Mouse (Mus musculus) midbrain, embryonic 15.5 days (tissue): Measurements from ENCODE around the gene Foxp1. TPM values are rescaled to one million over a fixed set of nuclear protein-coding genes. Genes with fewer than 3 reads are reported as not detected.

ENCODE experiments used
- ATAC-seq: fragments of 200-750 bp; cut with Nextera tagmentation; replicated peaks from 2 replicates; pipeline ENCODE4 v1.8.0; 2017; ENCODE audit warnings: moderate TSS enrichment
- H3K27ac ChIP-seq: fragments of 300-500 bp; sonication (generic); 2 replicates; pipeline ENCODE4 v1.5.1; 2015; ENCODE audit warnings: mild to moderate bottlenecking, inconsistent platforms
- H3K27me3 ChIP-seq: fragments of 300-500 bp; sonication (generic); replicated peaks from 2 replicates; pipeline ENCODE4 v1.6.1; 2015; ENCODE audit warnings: inconsistent platforms
- H3K36me3 ChIP-seq: fragments of 300-500 bp; sonication (generic); replicated peaks from 2 replicates; pipeline ENCODE4 v1.6.1; 2015; ENCODE audit warnings: inconsistent platforms
- H3K4me1 ChIP-seq: fragments of 300-500 bp; sonication (generic); 2 replicates; pipeline ENCODE4 v1.6.1; 2015; ENCODE audit warnings: inconsistent platforms
- H3K4me2 ChIP-seq: fragments of 300-500 bp; sonication (generic); 2 replicates; pipeline ENCODE4 v1.6.1; 2015; ENCODE audit warnings: inconsistent platforms, mild to moderate bottlenecking, moderate library complexity
- H3K4me3 ChIP-seq: fragments of 300-500 bp; sonication (generic); 2 replicates; pipeline ENCODE4 v1.5.1; 2015; ENCODE audit warnings: mild to moderate bottlenecking, inconsistent platforms
- H3K9ac ChIP-seq: fragments of 300-500 bp; sonication (generic); 2 replicates; pipeline ENCODE4 v1.6.1; 2015; ENCODE audit warnings: mild to moderate bottlenecking, inconsistent platforms
- H3K9me3 ChIP-seq: fragments of 300-500 bp; sonication (generic); 2 replicates; pipeline ENCODE4 v1.6.1; 2016; ENCODE audit warnings: inconsistent platforms
- WGBS: fragments of 180-500 bp; shearing (Covaris S2); methylation state at CpG from one replicate; pipeline ENCODE4 v1.1.7; 2015; ENCODE audit warnings: mixed read lengths; 5-methylcytosine and 5-hydroxymethylcytosine counted together
- polyA plus RNA-seq: library from polyadenylated mRNA; unstranded; fragments of >200 nt; fragmentation: Nextera tagmentation; extraction: Ambion mirVana; gene quantifications from 2 replicates; pipeline ENCODE4 v1.2.1, GENCODE M21; 2015

Gene Foxp1
- polyA plus RNA-seq, result 84.1 and 85.2 TPM in 2 replicates

DNA sequence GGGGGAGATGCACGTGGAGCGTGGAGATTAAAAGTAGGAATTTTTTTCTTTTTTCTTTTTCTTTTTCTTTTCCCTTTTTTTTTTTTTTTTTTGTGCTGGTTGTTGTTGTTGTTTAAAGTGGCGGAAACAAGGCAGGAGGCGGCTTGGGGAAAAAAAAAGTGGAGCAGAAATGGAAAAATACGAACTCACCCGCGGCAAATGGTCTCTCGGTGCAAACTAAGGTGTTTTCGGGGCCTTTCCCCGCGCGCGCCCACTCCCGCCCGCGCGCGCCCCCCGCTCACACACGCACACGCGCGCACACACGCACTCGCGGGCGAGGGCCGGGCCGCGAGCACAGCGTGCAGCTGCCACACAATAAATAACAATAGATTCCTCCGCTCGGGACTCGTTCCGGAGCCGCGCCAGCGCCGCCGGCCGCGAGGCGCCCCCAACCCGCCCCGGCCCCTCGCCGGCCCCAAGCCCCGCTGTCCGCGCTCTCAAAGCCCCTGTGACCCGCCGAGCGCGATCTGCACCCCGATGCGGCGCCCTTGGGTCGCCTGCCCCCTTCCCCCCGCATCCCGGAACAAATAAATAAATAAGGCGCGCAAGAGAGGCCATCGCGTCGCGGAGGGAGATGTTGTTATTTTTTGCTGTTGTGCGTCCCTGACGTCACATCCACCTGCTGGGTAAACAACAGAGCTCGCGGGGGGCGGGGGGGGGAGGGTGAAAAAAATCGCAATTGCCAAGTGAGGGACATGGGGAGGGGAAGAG is at the start of gene Foxp1:
Foxp1 (minus strand) TSS at position 363 of the 750 bp plus-strand sequence.
- peaks cover 14% of the 10 kb centered on the region for H3K4me1 ChIP-seq
- peak within 1 kb of the TSS; percentile 64 for H3K4me3 ChIP-seq
- H3K36me3 ChIP-seq, result no peaks in the 10 kb centered on the region; the same call in 1 of the 2 replicates
- peak within 1 kb of the TSS; percentile 99 for H3K4me2 ChIP-seq
- H3K27ac ChIP-seq, result peak within 1 kb of the TSS; percentile 99
- peak; percentile 57 for ATAC-seq
- H3K9me3 ChIP-seq, result no peaks in the 10 kb centered on the region
- H3K9ac ChIP-seq, result peak within 1 kb of the TSS; percentile 90
- no peaks in the 10 kb centered on the region for H3K27me3 ChIP-seq
- WGBS, result under 1% methylated on average over 62 of the region's 72 CpGs

DNA sequence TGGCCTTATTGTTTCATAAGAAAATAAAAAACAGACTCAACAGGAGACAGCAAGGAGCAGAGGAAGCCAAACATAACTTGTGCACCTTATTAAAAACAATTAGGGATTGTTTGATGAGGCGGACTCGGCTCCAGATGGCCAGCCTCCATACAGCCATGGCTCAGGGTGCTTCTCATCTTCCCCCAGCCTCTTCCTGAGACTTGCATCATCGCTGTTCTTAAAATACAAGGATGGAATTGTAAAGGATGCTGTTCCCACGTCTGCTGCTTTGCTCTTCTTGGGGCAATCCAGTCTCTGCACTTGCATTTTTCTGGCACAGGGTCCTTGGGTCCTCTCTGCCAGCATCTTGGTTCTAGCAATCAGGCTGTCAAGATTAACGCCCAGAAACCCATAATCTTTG is 49.5 kb upstream of the Foxp1 start:
- Histone ChIP-seq H3K4me2 (no peak overlapping the region), H3K27ac (no peak overlapping the region), H3K27me3 (no peaks in the 10 kb centered on the region), H3K4me1 (no peaks in the 10 kb centered on the region), H3K9me3 (no peaks in the 10 kb centered on the region), H3K36me3 (no peaks in the 10 kb centered on the region), H3K9ac (no peak overlapping the region), H3K4me3 (no peak overlapping the region)
- 81% methylated on average over 5 of the region's 5 CpGs for WGBS
- ATAC-seq, result no peak

DNA sequence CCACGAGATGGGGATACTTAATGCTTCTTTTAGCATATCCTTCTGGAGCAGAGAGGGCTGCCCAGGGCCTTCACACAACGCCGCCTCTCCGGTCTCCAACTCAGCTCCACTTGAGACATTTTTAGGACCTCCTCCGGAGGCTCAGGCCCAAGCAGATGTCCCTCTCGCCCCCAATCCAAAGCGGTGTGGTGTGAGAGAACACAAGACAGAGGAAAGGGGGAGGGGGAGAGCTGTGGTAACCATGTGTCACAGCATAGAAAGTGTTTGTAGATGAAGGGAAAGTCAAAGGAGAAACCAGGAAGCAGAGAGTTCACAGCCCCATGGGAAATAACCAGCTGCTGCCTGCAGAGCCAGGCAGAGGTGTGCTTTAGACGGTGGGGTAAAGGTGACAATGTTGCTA is 44.4 kb upstream of the Foxp1 start:
- Histone ChIP-seq H3K4me2 (no peak overlapping the region), H3K4me3 (no peak overlapping the region), H3K27ac (no peak overlapping the region), H3K4me1 (no peaks in the 10 kb centered on the region), H3K36me3 (no peaks in the 10 kb centered on the region), H3K9me3 (no peaks in the 10 kb centered on the region), H3K27me3 (no peaks in the 10 kb centered on the region), H3K9ac (no peak overlapping the region)
- ATAC-seq, result no peak
- WGBS, result 78% methylated on average over 8 of the region's 8 CpGs

DNA sequence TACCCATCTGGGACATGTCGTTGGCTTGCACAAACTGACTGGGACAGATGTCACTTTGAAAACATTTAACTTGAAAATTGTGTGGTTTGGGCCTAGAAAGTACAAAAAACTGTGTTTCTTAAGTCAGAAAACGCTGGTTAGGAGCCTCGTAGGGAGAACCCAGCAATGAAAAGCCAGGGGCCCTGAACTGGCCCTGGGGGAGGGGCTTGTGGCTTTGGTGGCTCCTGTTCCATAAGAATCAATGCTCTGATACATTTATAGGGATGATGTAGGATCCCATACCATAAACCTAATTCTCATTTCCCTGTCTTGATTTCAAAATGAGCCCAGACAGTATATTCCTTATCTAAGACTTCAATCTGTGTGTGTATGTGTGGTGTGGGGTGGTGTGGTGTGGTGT is 42.2 kb upstream of the Foxp1 start:
- H3K4me2 ChIP-seq, result no peak overlapping the region
- H3K27me3 ChIP-seq, result no peaks in the 10 kb centered on the region
- WGBS, result 85% methylated on average over 3 of the region's 3 CpGs

DNA sequence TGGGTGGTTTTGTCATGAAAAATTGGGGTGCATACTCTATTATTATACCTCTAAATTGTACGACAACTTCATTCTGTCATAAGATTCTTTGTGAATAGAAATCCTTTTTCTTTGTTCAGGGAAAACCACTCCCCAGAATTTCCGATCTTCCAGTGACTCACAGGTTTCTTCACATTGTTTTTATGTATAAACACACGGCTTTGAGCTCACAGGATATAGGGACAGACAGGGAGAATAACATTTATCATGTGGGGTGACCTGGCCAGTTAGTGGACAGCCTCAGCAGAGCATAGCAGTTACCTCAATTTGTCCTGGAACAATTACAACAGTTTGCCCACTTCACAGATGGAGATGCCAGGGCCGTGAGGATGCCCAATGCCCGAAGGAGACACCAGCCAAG is 34.4 kb upstream of the Foxp1 start:
- WGBS, result 82% methylated on average over 5 of the region's 5 CpGs
- no peak for ATAC-seq

More for the DNA sequence above, 42.2 kb upstream of the Foxp1 start:
- no peaks in the 10 kb centered on the region for H3K36me3 ChIP-seq
- H3K4me3 ChIP-seq, result no peak overlapping the region
- H3K4me1 ChIP-seq, result no peaks in the 10 kb centered on the region
- no peak overlapping the region for H3K27ac ChIP-seq
- no peak for ATAC-seq
- no peak overlapping the region for H3K9ac ChIP-seq
- H3K9me3 ChIP-seq, result no peaks in the 10 kb centered on the region

DNA sequence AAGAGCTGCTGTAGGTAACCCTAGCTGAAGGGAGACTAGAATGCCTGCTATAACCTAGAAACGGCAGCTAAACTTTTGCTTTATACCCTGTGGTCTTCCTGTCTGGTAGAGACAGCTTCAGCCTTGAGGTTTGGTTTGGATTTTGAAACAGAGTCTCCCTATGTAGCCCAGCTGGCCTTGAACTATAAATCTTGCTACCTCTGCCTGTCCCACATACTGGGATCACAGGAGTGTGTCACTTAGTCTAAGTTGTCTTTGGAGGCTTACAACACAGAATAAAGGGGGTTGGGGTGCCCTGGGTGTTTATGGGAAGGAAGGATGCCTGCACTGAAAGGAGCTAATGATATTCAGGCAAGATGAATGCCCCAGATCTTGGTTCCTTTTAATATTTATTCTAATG is 30.3 kb upstream of the Foxp1 start:
- Histone ChIP-seq H3K9me3 (no peaks in the 10 kb centered on the region), H3K4me1 (no peaks in the 10 kb centered on the region), H3K36me3 (no peaks in the 10 kb centered on the region), H3K9ac (no peak overlapping the region), H3K27me3 (no peaks in the 10 kb centered on the region), H3K4me3 (no peak overlapping the region), H3K4me2 (no peak overlapping the region), H3K27ac (no peak overlapping the region)
- 100% methylated on average over 1 of the region's 1 CpGs for WGBS
- ATAC-seq, result no peak

More for the DNA sequence above, 34.4 kb upstream of the Foxp1 start:
- H3K9ac ChIP-seq, result no peak overlapping the region
- H3K36me3 ChIP-seq, result no peaks in the 10 kb centered on the region
- no peak overlapping the region for H3K4me3 ChIP-seq
- no peaks in the 10 kb centered on the region for H3K27me3 ChIP-seq
- no peak overlapping the region for H3K4me2 ChIP-seq
- no peaks in the 10 kb centered on the region for H3K4me1 ChIP-seq
- no peaks in the 10 kb centered on the region for H3K9me3 ChIP-seq
- no peak overlapping the region for H3K27ac ChIP-seq

DNA sequence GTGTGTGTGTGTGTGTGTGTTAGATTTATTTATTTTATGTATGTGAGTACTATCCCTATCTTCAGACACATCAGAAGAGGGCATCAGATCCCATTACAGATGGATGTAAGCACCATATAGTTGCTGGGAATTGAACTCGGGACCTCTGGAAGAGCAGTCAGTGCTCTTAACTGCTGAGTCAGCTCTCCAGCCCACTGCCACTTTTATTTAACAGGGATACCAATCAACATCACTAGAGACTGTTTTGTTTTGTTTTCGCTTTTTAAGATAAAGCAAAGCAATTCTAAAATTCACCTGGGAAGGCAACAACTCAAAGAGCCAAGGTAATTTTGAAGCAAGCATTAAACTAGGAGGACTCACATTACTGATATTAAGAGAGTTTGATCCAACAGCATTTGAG is 23.9 kb upstream of the Foxp1 start:
- 93% methylated on average over 2 of the region's 2 CpGs for WGBS
- no peaks in the 10 kb centered on the region for H3K27me3 ChIP-seq
- no peaks in the 10 kb centered on the region for H3K4me1 ChIP-seq
- H3K4me3 ChIP-seq, result no peak overlapping the region
- H3K4me2 ChIP-seq, result no peak overlapping the region
- ATAC-seq, result no peak
- H3K36me3 ChIP-seq, result no peaks in the 10 kb centered on the region
- H3K27ac ChIP-seq, result no peak overlapping the region
- no peaks in the 10 kb centered on the region for H3K9me3 ChIP-seq
- no peak overlapping the region for H3K9ac ChIP-seq

DNA sequence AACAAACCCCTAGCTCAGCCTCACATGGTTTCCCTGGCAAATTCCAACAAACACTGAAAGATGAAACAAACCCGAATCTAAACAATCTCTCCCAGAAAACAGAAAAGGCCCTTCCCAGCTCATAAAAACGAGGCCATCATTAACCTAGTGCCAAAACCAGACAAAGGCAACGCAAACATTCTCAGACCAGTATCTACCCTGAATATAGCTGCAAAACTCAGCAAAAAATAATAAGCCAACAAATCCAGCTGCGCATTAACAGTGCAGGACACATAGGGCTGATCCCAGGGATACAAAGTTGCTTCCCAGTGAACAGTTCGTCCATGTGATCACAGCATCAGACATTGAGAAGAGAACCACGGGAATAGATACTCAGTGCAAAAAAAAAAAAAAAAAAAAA is 22.9 kb upstream of the Foxp1 start:
- no peak overlapping the region for H3K9ac ChIP-seq
- H3K27ac ChIP-seq, result no peak overlapping the region
- H3K4me1 ChIP-seq, result no peaks in the 10 kb centered on the region
- H3K4me3 ChIP-seq, result no peak overlapping the region
- no peak for ATAC-seq
- H3K4me2 ChIP-seq, result no peak overlapping the region
- H3K27me3 ChIP-seq, result no peaks in the 10 kb centered on the region
- WGBS, result 69% methylated on average over 6 of the region's 6 CpGs
- no peaks in the 10 kb centered on the region for H3K36me3 ChIP-seq
- no peaks in the 10 kb centered on the region for H3K9me3 ChIP-seq

DNA sequence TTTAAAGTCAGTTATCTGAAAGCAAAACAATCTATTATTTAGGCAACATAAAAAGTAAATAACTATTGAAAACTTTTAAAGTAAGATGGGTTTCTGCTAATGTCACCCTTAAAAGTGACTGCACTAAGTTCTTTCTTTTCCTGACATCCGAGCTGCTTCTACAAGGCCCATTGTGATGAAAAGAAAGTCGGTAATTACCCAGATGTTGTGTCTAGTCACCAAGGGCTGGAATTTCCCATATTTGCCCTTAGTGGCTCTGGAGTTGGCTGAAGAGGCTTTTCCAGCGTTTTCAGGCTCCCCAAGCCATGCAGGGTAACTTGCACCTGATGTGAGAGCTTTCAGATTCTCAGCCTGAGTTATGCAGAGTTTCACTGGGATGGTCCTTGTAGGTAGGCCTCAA is 18.6 kb upstream of the Foxp1 start:
- no peak overlapping the region for H3K4me3 ChIP-seq
- no peak overlapping the region for H3K27ac ChIP-seq
- no peak overlapping the region for H3K4me2 ChIP-seq
- ATAC-seq, result no peak
- H3K36me3 ChIP-seq, result no peaks in the 10 kb centered on the region
- H3K4me1 ChIP-seq, result no peaks in the 10 kb centered on the region
- H3K27me3 ChIP-seq, result no peaks in the 10 kb centered on the region
- WGBS, result 59% methylated on average over 3 of the region's 3 CpGs
- H3K9me3 ChIP-seq, result no peaks in the 10 kb centered on the region
- no peak overlapping the region for H3K9ac ChIP-seq

DNA sequence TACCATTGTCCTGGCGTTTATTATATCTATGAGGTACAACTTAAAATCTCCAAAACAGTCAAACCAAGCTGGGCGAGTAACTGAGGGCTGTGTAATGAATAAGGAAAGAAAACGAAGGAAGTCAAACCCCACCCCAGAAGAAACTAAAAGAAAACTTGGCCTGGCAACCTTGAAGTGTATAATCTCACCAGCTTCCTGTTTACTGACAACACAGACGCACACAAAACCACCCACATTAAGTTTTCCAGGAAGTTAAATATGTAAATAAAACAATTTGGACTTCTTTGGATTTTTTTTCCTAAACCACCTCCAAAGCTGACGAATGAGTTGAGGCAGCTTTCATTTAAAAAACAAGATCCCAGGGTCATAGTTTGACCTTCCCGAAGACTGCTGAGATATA is 18.1 kb upstream of the Foxp1 start:
- H3K4me3 ChIP-seq, result no peak overlapping the region
- 78% methylated on average over 6 of the region's 6 CpGs for WGBS
- H3K36me3 ChIP-seq, result no peaks in the 10 kb centered on the region
- no peaks in the 10 kb centered on the region for H3K9me3 ChIP-seq
- no peak overlapping the region for H3K27ac ChIP-seq
- no peak overlapping the region for H3K9ac ChIP-seq
- no peaks in the 10 kb centered on the region for H3K27me3 ChIP-seq
- no peak for ATAC-seq
- H3K4me2 ChIP-seq, result no peak overlapping the region
- H3K4me1 ChIP-seq, result no peaks in the 10 kb centered on the region

DNA sequence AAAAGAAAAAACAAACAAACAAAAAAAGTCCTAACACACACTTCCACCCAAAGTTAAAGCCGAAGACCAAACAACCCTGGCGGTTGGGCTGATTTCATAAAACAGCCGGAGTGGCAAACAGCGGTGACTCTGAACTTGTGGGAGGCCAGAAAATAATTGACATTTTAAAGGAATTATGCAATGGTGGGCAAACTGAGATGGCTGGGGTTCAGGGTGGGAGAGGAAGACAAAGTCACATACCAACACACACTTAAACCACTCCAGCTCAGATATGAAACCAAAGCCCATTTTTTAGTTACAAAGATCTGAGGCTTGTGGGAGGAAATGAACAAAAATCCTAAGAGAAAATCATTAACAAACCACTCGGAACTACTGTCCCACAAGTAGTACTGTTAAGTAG is 17.6 kb upstream of the Foxp1 start:
- Histone ChIP-seq H3K4me3 (no peak overlapping the region), H3K4me2 (no peak overlapping the region), H3K36me3 (no peaks in the 10 kb centered on the region), H3K27ac (no peak overlapping the region), H3K9me3 (no peaks in the 10 kb centered on the region), H3K4me1 (no peaks in the 10 kb centered on the region), H3K9ac (no peak overlapping the region), H3K27me3 (no peaks in the 10 kb centered on the region)
- 84% methylated on average over 5 of the region's 5 CpGs for WGBS
- no peak for ATAC-seq

DNA sequence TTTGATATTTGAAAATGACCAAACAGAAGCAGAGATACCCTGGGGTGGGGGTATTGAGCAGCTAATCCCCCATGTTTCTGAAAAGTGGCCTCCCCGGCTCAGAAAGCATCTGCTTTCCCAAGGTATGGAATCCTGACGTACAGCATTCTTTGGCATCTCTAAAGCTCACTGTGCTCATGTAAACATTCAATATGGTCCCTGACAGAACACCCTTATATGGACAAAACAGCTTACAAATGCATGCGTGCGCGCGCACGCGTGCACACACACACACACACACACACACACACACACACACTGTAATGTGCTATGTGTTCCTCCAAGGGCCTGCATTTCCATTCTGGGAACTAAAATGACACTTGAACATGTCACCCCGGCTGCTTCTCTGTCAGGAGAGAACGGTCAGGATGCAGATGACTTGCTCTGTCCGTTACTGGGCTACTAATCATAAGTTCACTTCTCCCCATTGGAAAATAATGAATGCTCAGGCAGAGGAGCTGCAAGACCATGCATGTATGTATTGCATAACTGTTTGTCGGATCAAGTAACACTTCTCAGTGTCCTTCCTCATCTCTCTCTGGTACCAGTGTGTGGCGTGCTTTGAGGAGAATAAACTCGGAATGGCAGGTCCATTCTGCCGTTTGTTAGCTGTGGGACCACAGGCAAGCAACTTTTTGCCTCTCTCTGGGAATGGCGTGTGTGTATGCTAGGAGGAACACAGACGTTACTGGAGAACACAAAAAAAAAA is 15.8 kb upstream of the Foxp1 start:
- Histone ChIP-seq H3K27ac (no peak overlapping the region), H3K9ac (no peak overlapping the region), H3K4me2 (no peak overlapping the region), H3K4me3 (no peak overlapping the region), H3K9me3 (no peaks in the 10 kb centered on the region), H3K4me1 (no peaks in the 10 kb centered on the region), H3K36me3 (no peaks in the 10 kb centered on the region), H3K27me3 (no peaks in the 10 kb centered on the region)
- no peak for ATAC-seq
- WGBS, result 83% methylated on average over 17 of the region's 17 CpGs
